Mouse (Mus musculus) forebrain, embryonic 10.5 days (tissue): Measurements from ENCODE around the gene Pdzd3. TPM values are rescaled to one million over a fixed set of nuclear protein-coding genes. Genes with fewer than 3 reads are reported as not detected.

Source experiments
- DNase-seq: peaks from one replicate; pipeline ENCODE4 v3.0.0-alpha.2; 2017; ENCODE audit warnings: low spot score; ENCODE audit errors: extremely low spot score
- H3K27ac ChIP-seq: fragments of 300-500 bp; sonication (generic); 2 replicates; pipeline ENCODE4 v1.5.1; 2016; ENCODE audit warnings: mild to moderate bottlenecking
- H3K27me3 ChIP-seq: fragments of 300-500 bp; sonication (generic); 2 replicates; pipeline ENCODE4 v1.6.1; 2016; ENCODE audit warnings: mild to moderate bottlenecking; ENCODE audit not compliant: poor library complexity, severe bottlenecking
- H3K36me3 ChIP-seq: fragments of 300-500 bp; sonication (generic); replicated peaks from 2 replicates; pipeline ENCODE4 v1.6.1; 2016; ENCODE audit warnings: mild to moderate bottlenecking, moderate library complexity
- H3K4me1 ChIP-seq: fragments of 300-500 bp; sonication (generic); 2 replicates; pipeline ENCODE4 v1.6.1; 2016
- H3K4me3 ChIP-seq: fragments of 300-500 bp; sonication (generic); 2 replicates; pipeline ENCODE4 v1.5.1; 2016; ENCODE audit warnings: mild to moderate bottlenecking, moderate library complexity
- H3K9me3 ChIP-seq: fragments of 300-500 bp; sonication (generic); 2 replicates; pipeline ENCODE4 v1.6.1; 2016; ENCODE audit warnings: mild to moderate bottlenecking, moderate library complexity
- WGBS: fragments of 180-500 bp; shearing (Covaris S2); methylation state at CpG from one replicate; pipeline ENCODE4 v1.1.7; 2016; 5-methylcytosine and 5-hydroxymethylcytosine counted together
- polyA plus RNA-seq: library from polyadenylated mRNA; unstranded; fragments of >200 nt; fragmentation: Nextera tagmentation; extraction: Ambion mirVana; gene quantifications from 2 replicates; pipeline ENCODE4 v1.2.1, GENCODE M21; 2016

Pdzd3 gene
- polyA plus RNA-seq, 1 experiment from 2014 or later = 0.06 TPM

- Histone ChIP-seq H3K36me3 (no peaks in the 10 kb centered on the region), H3K27ac (no peak overlapping the region), H3K27me3 (peaks cover under 1% of the 10 kb centered on the region; the same call in 1 of the 2 replicates), H3K4me1 (peaks cover 10% of the 10 kb centered on the region), H3K4me3 (no peak overlapping the region), H3K9me3 (no peaks in the 10 kb centered on the region)
- 63% methylated on average over 2 of the region's 2 CpGs for WGBS
- no peak for DNase-seq
These were observed 7.7 kb downstream of the Pdzd3 start for GRCm38 (mm10) chr9:44243621-44244020.

- DNase-seq = no peak
- 83% methylated on average over 9 of the region's 9 CpGs for WGBS
- H3K4me3 ChIP-seq = no peak overlapping the region
- H3K9me3 ChIP-seq = no peaks in the 10 kb centered on the region
- H3K4me1 ChIP-seq = peaks cover 10% of the 10 kb centered on the region
- H3K36me3 ChIP-seq = no peaks in the 10 kb centered on the region
- H3K27ac ChIP-seq = no peak overlapping the region
- H3K27me3 ChIP-seq = no peaks in the 10 kb centered on the region
These were observed 9.9 kb downstream of the Pdzd3 start for GRCm38 (mm10) chr9:44241418-44241817.

GRCm38 (mm10) chr9:44240911-44241310 lies 10.4 kb downstream of the Pdzd3 start:
- H3K27ac ChIP-seq = no peak overlapping the region
- H3K4me1 ChIP-seq = peaks cover 10% of the 10 kb centered on the region
- H3K27me3 ChIP-seq = no peaks in the 10 kb centered on the region
- H3K36me3 ChIP-seq = no peaks in the 10 kb centered on the region
- no peaks in the 10 kb centered on the region for H3K9me3 ChIP-seq
- DNase-seq = no peak
- no peak overlapping the region for H3K4me3 ChIP-seq
- 57% methylated on average over 5 of the region's 5 CpGs for WGBS

GRCm38 (mm10) chr9:44240399-44240798 lies 10.9 kb downstream of the Pdzd3 start, which contains the start of gene Ccdc153:
Gene Ccdc153 (plus strand): TSS chr9:44240676.
- no peak for DNase-seq
- Histone ChIP-seq H3K36me3 (no peaks in the 10 kb centered on the region), H3K27ac (no peak within 1 kb of the TSS), H3K27me3 (no peaks in the 10 kb centered on the region), H3K4me3 (no peak within 1 kb of the TSS), H3K9me3 (no peaks in the 10 kb centered on the region), H3K4me1 (peaks cover 10% of the 10 kb centered on the region)
- 64% methylated on average over 2 of the region's 2 CpGs for WGBS

GRCm38 (mm10) chr9:44239447-44239846 lies 11.8 kb downstream of the Pdzd3 start:
- H3K4me1 ChIP-seq = peaks cover 15% of the 10 kb centered on the region
- WGBS = 14% methylated on average over 5 of the region's 5 CpGs
- no peaks in the 10 kb centered on the region for H3K9me3 ChIP-seq
- no peaks in the 10 kb centered on the region for H3K36me3 ChIP-seq
- H3K27me3 ChIP-seq = no peaks in the 10 kb centered on the region
- peak; percentile 63 for DNase-seq
- no peak overlapping the region for H3K4me3 ChIP-seq
- H3K27ac ChIP-seq = no peak overlapping the region

- WGBS = 80% methylated on average over 17 of the region's 17 CpGs
- no peaks in the 10 kb centered on the region for H3K9me3 ChIP-seq
- peaks cover 16% of the 10 kb centered on the region for H3K4me1 ChIP-seq
- no peak overlapping the region for H3K4me3 ChIP-seq
- no peaks in the 10 kb centered on the region for H3K36me3 ChIP-seq
- H3K27me3 ChIP-seq = no peaks in the 10 kb centered on the region
- no peak for DNase-seq
- no peak overlapping the region for H3K27ac ChIP-seq
These were observed 12.6 kb downstream of the Pdzd3 start for GRCm38 (mm10) chr9:44238501-44239190.

- no peaks in the 10 kb centered on the region for H3K27me3 ChIP-seq
- H3K36me3 ChIP-seq = no peaks in the 10 kb centered on the region
- DNase-seq = no peak
- no peak overlapping the region for H3K4me3 ChIP-seq
- H3K27ac ChIP-seq = no peak overlapping the region
- H3K9me3 ChIP-seq = no peaks in the 10 kb centered on the region
- 79% methylated on average over 4 of the region's 4 CpGs for WGBS
- peaks cover 24% of the 10 kb centered on the region for H3K4me1 ChIP-seq
These were observed 14.1 kb downstream of the Pdzd3 start for GRCm38 (mm10) chr9:44237128-44237527.

GRCm38 (mm10) chr9:44236601-44237000 lies 14.7 kb downstream of the Pdzd3 start:
- no peak overlapping the region for H3K27ac ChIP-seq
- H3K36me3 ChIP-seq = no peaks in the 10 kb centered on the region
- no peaks in the 10 kb centered on the region for H3K27me3 ChIP-seq
- peaks cover 30% of the 10 kb centered on the region for H3K4me1 ChIP-seq
- WGBS = 57% methylated on average over 4 of the region's 4 CpGs
- H3K4me3 ChIP-seq = no peak overlapping the region
- DNase-seq = no peak
- H3K9me3 ChIP-seq = no peaks in the 10 kb centered on the region

GRCm38 (mm10) chr9:44234479-44235427 lies 16.5 kb downstream of the Pdzd3 start:
- 28% methylated on average over 19 of the region's 19 CpGs for WGBS
- Histone ChIP-seq H3K36me3 (no peaks in the 10 kb centered on the region), H3K27me3 (no peaks in the 10 kb centered on the region), H3K4me3 (peak overlapping the region; percentile 94), H3K9me3 (no peaks in the 10 kb centered on the region), H3K27ac (peak overlapping the region; percentile 97), H3K4me1 (peaks cover 31% of the 10 kb centered on the region)
- DNase-seq = no peak

- Histone ChIP-seq H3K36me3 (no peaks in the 10 kb centered on the region), H3K4me1 (peaks cover 28% of the 10 kb centered on the region), H3K9me3 (no peaks in the 10 kb centered on the region), H3K27me3 (no peaks in the 10 kb centered on the region), H3K4me3 (peak within 1 kb of the TSS; percentile 94), H3K27ac (peak within 1 kb of the TSS; percentile 97)
- under 1% methylated on average over 76 of the region's 76 CpGs for WGBS
- peak; percentile 100 for DNase-seq
These were observed 17.3 kb downstream of the Pdzd3 start, which contains the start of gene Cbl for GRCm38 (mm10) chr9:44233802-44234478. Gene Cbl (minus strand): TSS chr9:44234049.

GRCm38 (mm10) chr9:44233021-44233801 lies 18.1 kb downstream of the Pdzd3 start:
- DNase-seq = no peak
- Histone ChIP-seq H3K27ac (peak overlapping the region; percentile 97), H3K36me3 (peaks cover 2% of the 10 kb centered on the region), H3K27me3 (no peaks in the 10 kb centered on the region), H3K9me3 (no peaks in the 10 kb centered on the region), H3K4me1 (peaks cover 28% of the 10 kb centered on the region), H3K4me3 (peak overlapping the region; percentile 94)
- WGBS = under 1% methylated on average over 40 of the region's 40 CpGs

- H3K36me3 ChIP-seq = peaks cover 14% of the 10 kb centered on the region
- H3K27ac ChIP-seq = no peak overlapping the region
- peak overlapping the region; percentile 94; the same call in 1 of the 2 replicates for H3K4me3 ChIP-seq
- no peaks in the 10 kb centered on the region for H3K27me3 ChIP-seq
- H3K4me1 ChIP-seq = peaks cover 28% of the 10 kb centered on the region
- DNase-seq = no peak
- no peaks in the 10 kb centered on the region for H3K9me3 ChIP-seq
These were observed 19.7 kb downstream of the Pdzd3 start for GRCm38 (mm10) chr9:44231609-44232008.
